Mouse (Mus musculus): ENCODE data around the gene Rps12-ps3. TPM values are rescaled to one million over a fixed set of nuclear protein-coding genes. Genes with fewer than 3 reads are reported as not detected.

Rps12-ps3 gene
- polyA plus RNA-seq, 1 experiment from 2014 or later, result 43.3 TPM

GRCm38 (mm10) chr19:59316571-59316970 lies 5.5 kb upstream of the Rps12-ps3 start:
- Histone ChIP-seq H3K36me3 (ENCODE audit: control insufficient read depth, insufficient read depth) (0 out of 2 replicates have a peak, but pooled peaks cover 2% of the 10 kb centered on the region), H3K4me1 (ENCODE audit: control insufficient read depth, insufficient read depth, low read length) (no peaks in the 10 kb centered on the region), H3K4me2 (ENCODE audit: low read depth, low read length) (no peak overlapping the region), H3K9ac (ENCODE audit: low read length) (no peak overlapping the region), H3K27me3 (ENCODE audit: control insufficient read depth, insufficient read depth, low read length) (no peaks in the 10 kb centered on the region), H3K4me3 (ENCODE audit: low read length) (no peak overlapping the region), H3K27ac (ENCODE audit: low read length) (no peak overlapping the region), H3K9me3 (replicated peaks; ENCODE audit: control insufficient read depth, low read length) (no peaks in the 10 kb centered on the region)
- no peak for ATAC-seq (replicated peaks; ENCODE audit: extremely low read depth, insufficient read depth, low FRiP score)

DNA sequence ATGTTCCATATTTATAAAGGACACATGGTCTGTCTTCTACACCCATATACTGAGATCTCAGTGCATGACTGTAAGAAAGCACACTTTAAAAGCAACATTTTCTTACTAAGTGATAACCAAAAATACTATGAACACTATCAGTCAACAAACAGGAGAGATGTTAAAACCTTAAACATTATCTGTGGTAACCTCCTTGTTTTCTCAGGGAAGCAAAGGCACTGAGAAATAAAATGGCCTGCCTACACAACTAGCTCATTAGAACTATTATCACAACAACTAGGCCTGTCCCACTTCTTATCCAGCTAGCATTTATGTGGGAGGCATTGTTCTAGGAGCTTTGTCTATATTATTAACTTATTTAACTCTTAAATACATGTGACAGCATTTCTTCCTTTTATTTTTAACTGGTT lies 8.7 kb downstream of the Rps12-ps3 start:
- ATAC-seq (replicated peaks; ENCODE audit: extremely low read depth, insufficient read depth, low FRiP score), result no peak
- H3K9me3 ChIP-seq (replicated peaks; ENCODE audit: control insufficient read depth, low read length), result no peaks in the 10 kb centered on the region
- H3K4me2 ChIP-seq (ENCODE audit: low read depth, low read length), result no peak overlapping the region
- no peaks in the 10 kb centered on the region for H3K27me3 ChIP-seq (ENCODE audit: control insufficient read depth, insufficient read depth, low read length)
- H3K27ac ChIP-seq (ENCODE audit: low read length), result no peak overlapping the region
- H3K36me3 ChIP-seq (ENCODE audit: control insufficient read depth, insufficient read depth), result no peaks in the 10 kb centered on the region; the same call in 1 of the 2 replicates
- H3K4me1 ChIP-seq (ENCODE audit: control insufficient read depth, insufficient read depth, low read length), result no peaks in the 10 kb centered on the region
- no peak overlapping the region for H3K9ac ChIP-seq (ENCODE audit: low read length)
- no peak overlapping the region for H3K4me3 ChIP-seq (ENCODE audit: low read length)

- WGBS, result 93% methylated on average over 1 of the region's 1 CpGs
- Histone ChIP-seq H3K4me1 (ENCODE audit: control insufficient read depth, insufficient read depth, low read length) (peaks cover 7% of the 10 kb centered on the region), H3K4me3 (ENCODE audit: low read length) (no peak overlapping the region), H3K27ac (ENCODE audit: low read length) (no peak overlapping the region), H3K9ac (ENCODE audit: low read length) (no peak overlapping the region), H3K9me3 (replicated peaks; ENCODE audit: control insufficient read depth, low read length) (no peaks in the 10 kb centered on the region), H3K36me3 (ENCODE audit: control insufficient read depth, insufficient read depth) (peaks cover 3% of the 10 kb centered on the region; the same call in 1 of the 2 replicates), H3K4me2 (ENCODE audit: low read depth, low read length) (no peak overlapping the region), H3K27me3 (ENCODE audit: control insufficient read depth, insufficient read depth, low read length) (no peaks in the 10 kb centered on the region)
- no peak for ATAC-seq (replicated peaks; ENCODE audit: extremely low read depth, insufficient read depth, low FRiP score)
Observed at GRCm38 (mm10) chr19:59336655-59337054, 14.6 kb downstream of the Rps12-ps3 start.

DNA sequence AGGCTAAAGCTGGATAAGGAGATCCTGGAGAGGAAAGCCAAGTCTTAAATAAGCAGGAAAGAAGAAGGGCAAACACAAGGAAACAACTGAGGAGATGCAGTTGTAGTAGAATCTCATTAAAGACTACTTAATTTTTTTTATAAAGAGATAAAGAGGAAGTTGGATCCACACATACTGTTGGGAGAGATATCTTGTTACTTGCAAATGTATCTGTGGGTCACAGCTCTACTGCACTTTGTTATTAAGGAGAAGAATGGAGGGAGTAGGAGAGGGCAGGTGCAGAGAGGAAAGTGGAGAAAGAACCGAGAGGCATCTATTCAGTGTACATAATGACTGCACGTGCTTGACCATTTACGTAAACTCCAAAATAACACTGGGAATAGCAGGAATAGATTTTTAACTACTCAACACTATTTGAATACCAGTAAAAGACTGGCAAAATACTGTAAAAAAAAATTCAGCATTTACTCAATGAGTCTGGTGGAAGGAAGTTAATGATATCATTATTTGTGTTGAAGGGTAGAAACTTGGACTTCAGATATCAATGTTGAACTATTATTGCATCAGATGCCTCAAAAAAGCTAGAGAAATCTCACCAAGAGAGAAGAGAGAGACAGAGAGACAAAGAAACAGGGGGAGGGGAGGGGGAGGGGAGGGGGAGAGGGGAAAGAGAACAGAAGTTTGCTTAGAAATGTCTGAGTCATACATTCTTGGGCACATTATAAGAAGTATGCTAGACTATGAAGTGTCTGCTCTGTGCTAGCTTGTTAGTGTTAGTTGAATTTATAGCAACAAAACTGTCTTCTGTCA lies 16.0 kb downstream of the Rps12-ps3 start:
- H3K27ac ChIP-seq (ENCODE audit: low read length), result no peak overlapping the region
- no peak overlapping the region for H3K9ac ChIP-seq (ENCODE audit: low read length)
- no peak for ATAC-seq (replicated peaks; ENCODE audit: extremely low read depth, insufficient read depth, low FRiP score)
- no peak overlapping the region for H3K4me2 ChIP-seq (ENCODE audit: low read depth, low read length)
- H3K27me3 ChIP-seq (ENCODE audit: control insufficient read depth, insufficient read depth, low read length), result no peaks in the 10 kb centered on the region
- no peaks in the 10 kb centered on the region for H3K9me3 ChIP-seq (replicated peaks; ENCODE audit: control insufficient read depth, low read length)
- peaks cover 12% of the 10 kb centered on the region for H3K4me1 ChIP-seq (ENCODE audit: control insufficient read depth, insufficient read depth, low read length)
- H3K36me3 ChIP-seq (ENCODE audit: control insufficient read depth, insufficient read depth), result peaks cover 3% of the 10 kb centered on the region; the same call in 1 of the 2 replicates
- H3K4me3 ChIP-seq (ENCODE audit: low read length), result no peak overlapping the region
- WGBS, result 83% methylated on average over 3 of the region's 3 CpGs

DNA sequence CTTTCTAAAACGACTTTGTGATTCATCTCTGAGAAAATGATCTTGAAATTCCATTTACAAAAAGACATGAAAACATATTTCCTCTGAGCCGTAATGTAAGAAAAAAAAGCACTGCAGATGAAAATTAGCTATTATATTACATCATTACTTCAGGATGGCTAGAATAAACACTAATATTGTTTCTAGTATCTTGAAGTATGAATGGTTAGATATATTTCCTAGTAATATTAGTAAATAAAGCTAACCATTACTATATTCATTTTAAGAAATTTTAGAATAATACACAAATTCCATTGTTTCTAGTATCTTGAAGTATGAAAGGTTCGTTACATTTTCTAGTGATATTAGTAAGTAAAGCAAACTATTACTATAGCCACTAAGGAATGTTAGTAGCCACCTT lies 17.8 kb downstream of the Rps12-ps3 start:
- Histone ChIP-seq H3K4me1 (ENCODE audit: control insufficient read depth, insufficient read depth, low read length) (peaks cover 22% of the 10 kb centered on the region), H3K9ac (ENCODE audit: low read length) (no peak overlapping the region), H3K27me3 (ENCODE audit: control insufficient read depth, insufficient read depth, low read length) (no peaks in the 10 kb centered on the region), H3K36me3 (ENCODE audit: control insufficient read depth, insufficient read depth) (peaks cover 3% of the 10 kb centered on the region; the same call in 1 of the 2 replicates), H3K4me2 (ENCODE audit: low read depth, low read length) (no peak overlapping the region), H3K9me3 (replicated peaks; ENCODE audit: control insufficient read depth, low read length) (no peaks in the 10 kb centered on the region), H3K27ac (ENCODE audit: low read length) (no peak overlapping the region), H3K4me3 (ENCODE audit: low read length) (no peak overlapping the region)
- ATAC-seq (replicated peaks; ENCODE audit: extremely low read depth, insufficient read depth, low FRiP score), result no peak
- 72% methylated on average over 3 of the region's 3 CpGs for WGBS

- no peak for ATAC-seq (replicated peaks; ENCODE audit: extremely low read depth, insufficient read depth, low FRiP score)
- Histone ChIP-seq H3K9ac (ENCODE audit: low read length) (peak overlapping the region; percentile 50), H3K4me1 (ENCODE audit: control insufficient read depth, insufficient read depth, low read length) (peaks cover 25% of the 10 kb centered on the region)
Observed at GRCm38 (mm10) chr19:59342964-59343363, 20.9 kb downstream of the Rps12-ps3 start.

DNA sequence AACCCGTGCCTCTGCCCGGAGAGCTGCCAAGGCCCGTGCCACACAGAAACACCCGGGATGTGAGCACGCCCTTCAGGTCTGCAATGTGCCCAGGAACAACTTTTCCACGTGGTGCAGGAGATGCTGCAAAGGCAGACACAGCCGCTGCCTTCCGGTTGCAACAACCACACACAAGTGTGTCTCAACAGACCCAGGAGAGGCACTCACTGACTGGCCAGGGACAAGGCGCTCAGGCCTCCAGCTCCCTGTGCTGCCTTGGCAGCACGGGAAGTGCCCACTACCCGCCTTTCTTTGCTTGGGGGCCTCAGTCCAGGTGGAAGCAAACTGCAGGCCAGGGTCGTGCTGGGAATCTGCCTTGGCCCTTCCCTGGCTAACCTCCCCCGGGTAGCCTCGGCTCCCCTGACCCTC lies 22.2 kb downstream of the Rps12-ps3 start:
- Histone ChIP-seq H3K27me3 (ENCODE audit: control insufficient read depth, insufficient read depth, low read length) (no peaks in the 10 kb centered on the region), H3K27ac (ENCODE audit: low read length) (peak overlapping the region; percentile 63), H3K4me1 (ENCODE audit: control insufficient read depth, insufficient read depth, low read length) (peaks cover 25% of the 10 kb centered on the region), H3K9ac (ENCODE audit: low read length) (peak overlapping the region; percentile 85), H3K36me3 (ENCODE audit: control insufficient read depth, insufficient read depth) (no peaks in the 10 kb centered on the region), H3K9me3 (replicated peaks; ENCODE audit: control insufficient read depth, low read length) (no peaks in the 10 kb centered on the region), H3K4me2 (ENCODE audit: low read depth, low read length) (peak overlapping the region; percentile 85), H3K4me3 (ENCODE audit: low read length) (peak overlapping the region; percentile 97)
- under 1% methylated on average over 14 of the region's 14 CpGs for WGBS
- no peak; the same call in 1 of the 2 replicates for ATAC-seq (replicated peaks; ENCODE audit: extremely low read depth, insufficient read depth, low FRiP score)

More at GRCm38 (mm10) chr19:59342964-59343363, 20.9 kb downstream of the Rps12-ps3 start:
- Histone ChIP-seq H3K4me3 (ENCODE audit: low read length) (peak overlapping the region; percentile 97), H3K4me2 (ENCODE audit: low read depth, low read length) (peak overlapping the region; percentile 85), H3K27me3 (ENCODE audit: control insufficient read depth, insufficient read depth, low read length) (no peaks in the 10 kb centered on the region), H3K9me3 (replicated peaks; ENCODE audit: control insufficient read depth, low read length) (no peaks in the 10 kb centered on the region), H3K36me3 (ENCODE audit: control insufficient read depth, insufficient read depth) (no peaks in the 10 kb centered on the region), H3K27ac (ENCODE audit: low read length) (no peak overlapping the region)
- 52% methylated on average over 2 of the region's 2 CpGs for WGBS

DNA sequence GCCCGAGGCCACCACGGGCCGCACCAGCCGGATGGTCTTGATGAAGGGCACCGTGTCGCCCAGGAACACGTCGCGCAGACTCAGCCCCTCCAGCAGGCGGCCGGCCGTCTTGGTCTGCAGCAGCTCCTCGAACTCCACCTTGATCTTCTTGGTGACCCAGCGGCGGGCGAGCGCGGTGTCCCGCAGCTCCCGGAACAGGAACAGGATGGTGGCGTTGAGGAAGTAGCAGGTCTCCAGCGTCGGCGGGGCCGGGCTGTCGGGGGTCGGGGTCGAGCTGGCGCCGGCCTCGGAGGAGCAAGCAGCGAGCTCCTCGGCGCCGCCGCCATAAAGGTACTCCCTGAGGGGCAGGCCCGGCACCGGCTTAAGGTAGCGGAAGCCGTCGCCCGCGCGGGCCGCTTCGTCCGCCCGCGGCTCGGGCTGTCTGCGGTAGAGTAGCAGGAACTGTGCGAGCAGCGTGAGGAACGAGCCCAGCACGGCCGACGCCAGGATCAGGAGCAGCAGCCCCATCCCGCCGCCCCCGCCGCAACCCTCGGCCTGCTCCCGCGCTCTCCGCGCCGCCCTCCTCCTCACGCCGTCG lies 23.1 kb downstream of the Rps12-ps3 start:
- under 1% methylated on average over 65 of the region's 70 CpGs for WGBS

DNA sequence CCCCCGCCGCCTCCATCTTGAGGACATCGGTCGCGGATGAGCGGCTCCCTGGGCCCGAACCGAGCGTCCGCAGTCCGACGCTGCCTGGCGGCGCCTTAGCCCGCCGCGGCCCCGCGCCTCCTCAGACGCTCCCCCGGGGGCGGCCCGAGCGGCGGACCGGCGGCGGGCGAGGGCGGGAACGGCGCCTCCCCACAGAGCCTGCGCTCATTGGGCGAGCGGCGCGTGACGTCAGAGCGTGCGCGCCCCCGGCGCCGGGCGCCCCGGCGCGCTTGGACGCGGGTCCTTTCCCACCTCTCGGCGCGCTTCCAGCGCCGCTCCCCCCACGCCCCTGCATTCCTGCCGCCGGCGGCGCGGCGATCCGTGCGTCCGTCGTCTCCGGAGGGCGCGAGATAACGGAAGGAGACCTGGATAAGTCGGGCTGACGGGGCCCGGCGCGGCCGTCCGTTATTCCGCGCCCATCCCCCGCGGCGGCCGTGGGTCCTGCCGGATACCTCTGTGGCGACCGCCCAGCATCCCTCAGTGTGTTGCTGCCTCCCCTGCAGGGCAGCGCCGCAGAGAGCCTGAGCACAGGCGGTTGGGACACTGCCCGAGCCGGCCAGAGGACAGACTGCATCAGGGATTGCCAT lies 23.7 kb downstream of the Rps12-ps3 start, which contains the start of gene Pdzd8:
Gene Pdzd8, minus strand, starts transcription at position 123 of the 626 bp plus-strand sequence.
- peak within 1 kb of the TSS; percentile 97 for H3K4me3 ChIP-seq (ENCODE audit: low read length)
- peaks cover 3% of the 10 kb centered on the region; the same call in 1 of the 2 replicates for H3K27me3 ChIP-seq (ENCODE audit: control insufficient read depth, insufficient read depth, low read length)
- H3K9ac ChIP-seq (ENCODE audit: low read length), result peak within 1 kb of the TSS; percentile 85
- ATAC-seq (replicated peaks; ENCODE audit: extremely low read depth, insufficient read depth, low FRiP score), result peak; percentile 94
- H3K4me2 ChIP-seq (ENCODE audit: low read depth, low read length), result peak within 1 kb of the TSS; percentile 85
- no peaks in the 10 kb centered on the region for H3K36me3 ChIP-seq (ENCODE audit: control insufficient read depth, insufficient read depth)
- WGBS, result under 1% methylated on average over 75 of the region's 91 CpGs
- H3K4me1 ChIP-seq (ENCODE audit: control insufficient read depth, insufficient read depth, low read length), result peaks cover 25% of the 10 kb centered on the region
- peak within 1 kb of the TSS; percentile 92 for H3K27ac ChIP-seq (ENCODE audit: low read length)
- H3K9me3 ChIP-seq (replicated peaks; ENCODE audit: control insufficient read depth, low read length), result no peaks in the 10 kb centered on the region

More for the DNA sequence above, 23.1 kb downstream of the Rps12-ps3 start:
- H3K27ac ChIP-seq (ENCODE audit: low read length), result peak overlapping the region; percentile 92
- H3K27me3 ChIP-seq (ENCODE audit: control insufficient read depth, insufficient read depth, low read length), result no peaks in the 10 kb centered on the region
- peak overlapping the region; percentile 97 for H3K4me3 ChIP-seq (ENCODE audit: low read length)
- H3K4me2 ChIP-seq (ENCODE audit: low read depth, low read length), result peak overlapping the region; percentile 85
- H3K9ac ChIP-seq (ENCODE audit: low read length), result peak overlapping the region; percentile 85
- H3K9me3 ChIP-seq (replicated peaks; ENCODE audit: control insufficient read depth, low read length), result no peaks in the 10 kb centered on the region
- H3K36me3 ChIP-seq (ENCODE audit: control insufficient read depth, insufficient read depth), result no peaks in the 10 kb centered on the region
- H3K4me1 ChIP-seq (ENCODE audit: control insufficient read depth, insufficient read depth, low read length), result peaks cover 25% of the 10 kb centered on the region
- peak; percentile 30 for ATAC-seq (replicated peaks; ENCODE audit: extremely low read depth, insufficient read depth, low FRiP score)
